Mouse (Mus musculus): Measurements from ENCODE around the gene Cntnap5c. TPM values are rescaled to one million over a fixed set of nuclear protein-coding genes. Genes with fewer than 3 reads are reported as not detected.

Gene Cntnap5c
- polyA plus RNA-seq, 1 experiment = 0.03 TPM

- DNase-seq = no peak
- H3K36me3 ChIP-seq (ENCODE audit: control insufficient read depth, insufficient read depth, low read length) = no peaks in the 10 kb centered on the region
- no peak overlapping the region for H3K27ac ChIP-seq (ENCODE audit: control insufficient read depth, insufficient read depth, low read length)
- H3K27me3 ChIP-seq (ENCODE audit: control insufficient read depth, insufficient read depth, low read length) = no peaks in the 10 kb centered on the region
- no peak for TF ChIP-seq POLR2A (IDR thresholded peaks at IDR 0.05; ENCODE audit: control insufficient read depth, extremely low read depth, insufficient read depth, low read length, poor library complexity)
- TF ChIP-seq CTCF (IDR thresholded peaks at IDR 0.05; ENCODE audit: borderline replicate concordance, control insufficient read depth, extremely low read depth, insufficient read depth, low read length, poor library complexity) = no peak
- no peak overlapping the region for H3K4me3 ChIP-seq (ENCODE audit: control insufficient read depth, insufficient read depth, low read length)
- H3K4me1 ChIP-seq (replicated peaks; ENCODE audit: control insufficient read depth, insufficient read depth, low read length) = no peaks in the 10 kb centered on the region
- 89% methylated on average over 1 of the region's 1 CpGs for WGBS
These were observed 313.3 kb downstream of the Cntnap5c start for GRCm38 (mm10) chr17:58082676-58083075.

GRCm38 (mm10) chr17:58104505-58104904 lies 335.1 kb downstream of the Cntnap5c start:
- Histone ChIP-seq H3K27ac (ENCODE audit: control insufficient read depth, insufficient read depth, low read length) (no peak overlapping the region), H3K4me1 (replicated peaks; ENCODE audit: control insufficient read depth, insufficient read depth, low read length) (no peaks in the 10 kb centered on the region), H3K4me3 (ENCODE audit: control insufficient read depth, insufficient read depth, low read length) (no peak overlapping the region), H3K27me3 (ENCODE audit: control insufficient read depth, insufficient read depth, low read length) (no peaks in the 10 kb centered on the region), H3K36me3 (ENCODE audit: control insufficient read depth, insufficient read depth, low read length) (no peaks in the 10 kb centered on the region)
- no peak for DNase-seq
- 86% methylated on average over 2 of the region's 2 CpGs for WGBS
- no peak for TF ChIP-seq CTCF (IDR thresholded peaks at IDR 0.05; ENCODE audit: borderline replicate concordance, control insufficient read depth, extremely low read depth, insufficient read depth, low read length, poor library complexity)

GRCm38 (mm10) chr17:58107901-58108300 lies 338.5 kb downstream of the Cntnap5c start:
- DNase-seq = no peak
- H3K27me3 ChIP-seq (ENCODE audit: control insufficient read depth, insufficient read depth, low read length) = no peaks in the 10 kb centered on the region
- H3K4me1 ChIP-seq (replicated peaks; ENCODE audit: control insufficient read depth, insufficient read depth, low read length) = no peaks in the 10 kb centered on the region
- no peak for TF ChIP-seq CTCF (IDR thresholded peaks at IDR 0.05; ENCODE audit: borderline replicate concordance, control insufficient read depth, extremely low read depth, insufficient read depth, low read length, poor library complexity)
- no peak for TF ChIP-seq POLR2A (IDR thresholded peaks at IDR 0.05; ENCODE audit: control insufficient read depth, extremely low read depth, insufficient read depth, low read length, poor library complexity)
- no peaks in the 10 kb centered on the region for H3K36me3 ChIP-seq (ENCODE audit: control insufficient read depth, insufficient read depth, low read length)
- WGBS = 83% methylated on average over 3 of the region's 3 CpGs
- H3K4me3 ChIP-seq (ENCODE audit: control insufficient read depth, insufficient read depth, low read length) = no peak overlapping the region
- no peak overlapping the region for H3K27ac ChIP-seq (ENCODE audit: control insufficient read depth, insufficient read depth, low read length)

- 58% methylated on average over 1 of the region's 1 CpGs for WGBS
- Histone ChIP-seq H3K27me3 (ENCODE audit: control insufficient read depth, insufficient read depth, low read length) (no peaks in the 10 kb centered on the region), H3K4me1 (replicated peaks; ENCODE audit: control insufficient read depth, insufficient read depth, low read length) (no peaks in the 10 kb centered on the region), H3K27ac (ENCODE audit: control insufficient read depth, insufficient read depth, low read length) (no peak overlapping the region), H3K4me3 (ENCODE audit: control insufficient read depth, insufficient read depth, low read length) (no peak overlapping the region), H3K36me3 (ENCODE audit: control insufficient read depth, insufficient read depth, low read length) (no peaks in the 10 kb centered on the region)
- no peak for DNase-seq
- TF ChIP-seq POLR2A (IDR thresholded peaks at IDR 0.05; ENCODE audit: control insufficient read depth, extremely low read depth, insufficient read depth, low read length, poor library complexity) = no peak
- no peak for TF ChIP-seq CTCF (IDR thresholded peaks at IDR 0.05; ENCODE audit: borderline replicate concordance, control insufficient read depth, extremely low read depth, insufficient read depth, low read length, poor library complexity)
These were observed 339.0 kb downstream of the Cntnap5c start for GRCm38 (mm10) chr17:58108335-58108734.

- Histone ChIP-seq H3K27ac (ENCODE audit: control insufficient read depth, insufficient read depth, low read length) (no peak overlapping the region), H3K27me3 (ENCODE audit: control insufficient read depth, insufficient read depth, low read length) (no peaks in the 10 kb centered on the region), H3K4me1 (replicated peaks; ENCODE audit: control insufficient read depth, insufficient read depth, low read length) (no peaks in the 10 kb centered on the region), H3K4me3 (ENCODE audit: control insufficient read depth, insufficient read depth, low read length) (no peak overlapping the region), H3K36me3 (ENCODE audit: control insufficient read depth, insufficient read depth, low read length) (no peaks in the 10 kb centered on the region)
- 87% methylated on average over 1 of the region's 1 CpGs for WGBS
- no peak for DNase-seq
- TF ChIP-seq POLR2A (IDR thresholded peaks at IDR 0.05; ENCODE audit: control insufficient read depth, extremely low read depth, insufficient read depth, low read length, poor library complexity) (no peak), CTCF (IDR thresholded peaks at IDR 0.05; ENCODE audit: borderline replicate concordance, control insufficient read depth, extremely low read depth, insufficient read depth, low read length, poor library complexity) (no peak)
These were observed 417.8 kb downstream of the Cntnap5c start for GRCm38 (mm10) chr17:58187171-58187570.

GRCm38 (mm10) chr17:58201148-58201547 lies 431.8 kb downstream of the Cntnap5c start:
- H3K27ac ChIP-seq (ENCODE audit: control insufficient read depth, insufficient read depth, low read length) = no peak overlapping the region
- no peak overlapping the region for H3K4me3 ChIP-seq (ENCODE audit: control insufficient read depth, insufficient read depth, low read length)
- TF ChIP-seq CTCF (IDR thresholded peaks at IDR 0.05; ENCODE audit: borderline replicate concordance, control insufficient read depth, extremely low read depth, insufficient read depth, low read length, poor library complexity) (no peak), POLR2A (IDR thresholded peaks at IDR 0.05; ENCODE audit: control insufficient read depth, extremely low read depth, insufficient read depth, low read length, poor library complexity) (no peak)
- WGBS = 96% methylated on average over 2 of the region's 2 CpGs
- DNase-seq = no peak
- H3K36me3 ChIP-seq (ENCODE audit: control insufficient read depth, insufficient read depth, low read length) = no peaks in the 10 kb centered on the region
- H3K4me1 ChIP-seq (replicated peaks; ENCODE audit: control insufficient read depth, insufficient read depth, low read length) = no peaks in the 10 kb centered on the region
- H3K27me3 ChIP-seq (ENCODE audit: control insufficient read depth, insufficient read depth, low read length) = no peaks in the 10 kb centered on the region

- 85% methylated on average over 2 of the region's 2 CpGs for WGBS
These were observed 498.7 kb downstream of the Cntnap5c start for GRCm38 (mm10) chr17:58268058-58268457.

More at GRCm38 (mm10) chr17:58268058-58268457, 498.7 kb downstream of the Cntnap5c start:
- no peaks in the 10 kb centered on the region for H3K36me3 ChIP-seq (ENCODE audit: control insufficient read depth, insufficient read depth, low read length)
- TF ChIP-seq POLR2A (IDR thresholded peaks at IDR 0.05; ENCODE audit: control insufficient read depth, extremely low read depth, insufficient read depth, low read length, poor library complexity) = no peak
- TF ChIP-seq CTCF (IDR thresholded peaks at IDR 0.05; ENCODE audit: borderline replicate concordance, control insufficient read depth, extremely low read depth, insufficient read depth, low read length, poor library complexity) = no peak
- no peaks in the 10 kb centered on the region for H3K27me3 ChIP-seq (ENCODE audit: control insufficient read depth, insufficient read depth, low read length)
- no peak for DNase-seq
- no peak overlapping the region for H3K4me3 ChIP-seq (ENCODE audit: control insufficient read depth, insufficient read depth, low read length)
- H3K4me1 ChIP-seq (replicated peaks; ENCODE audit: control insufficient read depth, insufficient read depth, low read length) = no peaks in the 10 kb centered on the region
- H3K27ac ChIP-seq (ENCODE audit: control insufficient read depth, insufficient read depth, low read length) = no peak overlapping the region

Measured in thymus, adult 2 months (tissue).